26 mouse cellular contexts compared by ENCODE assay signal in genomic region chr6:5960728-5961127, GRCm38 (mm10).
"Had no signal": no experiment of that assay in that cellular context is flagged by ENCODE, and none has a peak within 500 bp of the region (broad histone marks: within the 10 kb centered on the region; RNA-seq: fewer than 3 reads in every experiment).

No protein-coding gene starts in this region.

- DNase-seq: gastrocnemius, adult 2 months; gastrocnemius, postnatal 10 days; gastrocnemius, postnatal 25 days; heart, adult 18-20 months; heart, postnatal 10 days; kidney, adult 11 months; kidney, adult 2 months; kidney, adult 9 months; kidney, postnatal 14 days; kidney, postnatal 36 days; layer of hippocampus, adult 9-11 months; layer of hippocampus, postnatal 36 days; left cerebral cortex, postnatal 4 days; liver; liver, embryonic 13.5 days; liver, postnatal 0 days had no signal

- H3K9me3 ChIP-seq: heart, embryonic 10.5 days; heart, embryonic 12.5 days; hindbrain, embryonic 13.5 days; hindbrain, embryonic 15.5 days; kidney, embryonic 15.5 days; liver, embryonic 13.5 days; liver, embryonic 15.5 days had no signal

- ATAC-seq: hindbrain, postnatal 0 days; intestine, embryonic 16.5 days; liver, postnatal 0 days had no signal

- H3K36me3 ChIP-seq: heart, embryonic 10.5 days; heart, embryonic 12.5 days; hindbrain, embryonic 13.5 days; hindbrain, embryonic 15.5 days; kidney, embryonic 15.5 days; liver, embryonic 13.5 days; liver, embryonic 15.5 days had no signal

- H3K27ac ChIP-seq: gastrocnemius, adult 2 months; heart, embryonic 10.5 days; hindbrain, embryonic 13.5 days; hindbrain, embryonic 15.5 days; hindbrain, postnatal 0 days; kidney, embryonic 15.5 days; kidney, postnatal 0 days; liver, embryonic 13.5 days; liver, embryonic 15.5 days had no signal

- H3K4me1 ChIP-seq: heart, embryonic 10.5 days; heart, embryonic 12.5 days; hindbrain, embryonic 13.5 days; hindbrain, embryonic 15.5 days; kidney, embryonic 15.5 days; liver, embryonic 13.5 days; liver, embryonic 15.5 days had no signal

- H3K4me2 ChIP-seq: heart, embryonic 12.5 days; hindbrain, embryonic 13.5 days; hindbrain, embryonic 15.5 days; kidney, embryonic 15.5 days; liver, embryonic 11.5 days; liver, embryonic 13.5 days; liver, embryonic 15.5 days had no signal

- H3K4me3 ChIP-seq: gastrocnemius, adult 2 months; heart, embryonic 10.5 days; heart, embryonic 12.5 days; hindbrain, embryonic 13.5 days; hindbrain, embryonic 15.5 days; kidney, embryonic 15.5 days; liver, embryonic 13.5 days; liver, embryonic 15.5 days had no signal

- H3K27me3 ChIP-seq: heart, embryonic 12.5 days; hindbrain, embryonic 13.5 days; hindbrain, embryonic 15.5 days; kidney, embryonic 15.5 days; liver, embryonic 13.5 days; liver, embryonic 15.5 days had no signal

- H3K9ac ChIP-seq: heart, embryonic 12.5 days; hindbrain, embryonic 13.5 days; hindbrain, embryonic 15.5 days; kidney, embryonic 15.5 days; liver, embryonic 13.5 days; liver, embryonic 15.5 days; liver, postnatal 0 days had no signal
